Mouse (Mus musculus): ENCODE results near the gene Hid1. TPM values are rescaled to one million over a fixed set of nuclear protein-coding genes. Genes with fewer than 3 reads are reported as not detected.
A peak's percentile ranks its signal among the peaks of the same experiment; 100 is the strongest.

Gene Hid1
- polyA plus RNA-seq, 1 experiment, result 5.9 TPM

DNA sequence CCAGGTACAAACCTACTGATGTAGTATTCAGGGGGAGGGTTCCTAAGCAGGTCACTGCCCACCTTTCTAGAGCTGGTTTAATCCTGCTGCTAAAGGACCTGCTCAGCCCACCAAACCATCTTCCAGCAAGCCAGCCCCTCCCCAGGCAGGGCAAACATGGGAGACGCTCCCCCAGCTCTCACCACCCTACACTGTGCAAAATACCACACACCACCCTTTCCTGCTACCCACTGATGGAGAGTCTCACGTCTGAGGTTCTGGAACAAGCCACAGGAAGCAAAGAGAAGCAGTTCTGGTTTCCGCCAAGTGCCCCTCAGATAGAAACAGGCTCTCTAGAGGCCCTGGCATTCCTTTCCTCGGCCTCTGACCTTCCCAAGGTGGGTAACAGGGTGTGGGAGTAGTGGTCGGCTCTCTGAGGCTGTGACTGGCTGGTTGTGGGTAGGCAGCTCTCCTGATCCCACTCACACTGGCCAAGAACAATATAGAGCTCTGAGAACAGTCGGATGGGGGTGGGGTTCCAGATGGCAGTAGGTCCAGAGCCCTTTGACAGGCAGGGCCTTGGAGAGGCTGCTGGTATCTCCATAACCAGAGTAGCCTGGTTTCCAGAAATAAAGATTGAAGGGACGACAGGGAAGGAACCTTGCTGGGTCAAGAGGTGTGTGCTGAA lies 1.4 kb downstream of the Hid1 start:
- Histone ChIP-seq H3K27ac (ENCODE audit: insufficient read depth, low read length) (no peak overlapping the region), H3K4me3 (ENCODE audit: insufficient read depth, low read length) (no peak overlapping the region), H3K4me1 (ENCODE audit: control insufficient read depth, insufficient read depth, low read length) (no peaks in the 10 kb centered on the region)
- TF ChIP-seq CTCF (IDR thresholded peaks at IDR 0.05; ENCODE audit: borderline replicate concordance, insufficient read depth, low read length), result no peak

DNA sequence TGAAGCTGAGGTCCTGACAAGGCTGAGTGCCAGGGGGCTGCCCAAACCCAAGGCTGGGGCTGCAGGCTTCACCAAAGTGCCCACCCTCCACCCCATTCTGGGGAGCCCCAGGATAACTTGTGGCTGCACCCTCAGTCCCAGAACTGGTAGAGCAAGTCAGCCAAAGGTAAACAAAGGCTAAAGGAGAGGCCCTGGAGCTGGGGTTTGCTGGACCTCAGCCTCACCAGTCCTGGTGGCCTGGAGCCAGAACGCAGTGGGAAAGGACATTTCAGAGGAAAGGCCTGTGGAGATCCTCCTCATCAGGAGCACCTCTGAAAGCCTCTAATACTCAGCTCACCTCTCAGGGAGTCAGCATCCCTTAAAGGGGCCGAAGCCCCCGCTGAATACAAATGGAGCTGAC lies 3.4 kb downstream of the Hid1 start:
- Histone ChIP-seq H3K4me3 (ENCODE audit: insufficient read depth, low read length) (no peak overlapping the region), H3K4me1 (ENCODE audit: control insufficient read depth, insufficient read depth, low read length) (no peaks in the 10 kb centered on the region), H3K27ac (ENCODE audit: insufficient read depth, low read length) (no peak overlapping the region)
- no peak for TF ChIP-seq CTCF (IDR thresholded peaks at IDR 0.05; ENCODE audit: borderline replicate concordance, insufficient read depth, low read length)

DNA sequence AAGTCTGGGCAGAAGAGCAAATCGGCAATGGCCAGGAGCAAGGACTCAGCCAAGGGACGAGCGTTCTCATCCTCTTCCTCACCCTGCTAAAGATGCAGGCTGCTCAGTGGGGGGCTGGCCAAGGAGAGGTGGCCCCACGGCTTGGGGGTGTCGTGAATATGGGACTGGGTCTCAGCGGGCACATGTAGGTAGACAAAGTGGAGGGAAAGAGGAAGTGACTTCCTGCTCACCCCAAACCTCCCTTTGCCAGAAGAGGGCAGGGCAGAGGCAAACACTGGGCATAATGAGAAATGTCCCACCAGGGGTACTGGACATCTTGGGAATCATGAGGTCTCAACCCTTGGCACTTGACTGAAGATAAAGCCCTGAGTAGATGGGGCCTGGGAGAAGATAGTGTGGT lies 7.8 kb downstream of the Hid1 start:
- Histone ChIP-seq H3K4me1 (ENCODE audit: control insufficient read depth, insufficient read depth, low read length) (no peaks in the 10 kb centered on the region), H3K4me3 (ENCODE audit: insufficient read depth, low read length) (no peak overlapping the region), H3K27ac (ENCODE audit: insufficient read depth, low read length) (no peak overlapping the region)
- TF ChIP-seq CTCF (IDR thresholded peaks at IDR 0.05; ENCODE audit: borderline replicate concordance, insufficient read depth, low read length), result no peak
- TF ChIP-seq POLR2A (IDR thresholded peaks at IDR 0.05; ENCODE audit: low read depth, low read length), result no peak

DNA sequence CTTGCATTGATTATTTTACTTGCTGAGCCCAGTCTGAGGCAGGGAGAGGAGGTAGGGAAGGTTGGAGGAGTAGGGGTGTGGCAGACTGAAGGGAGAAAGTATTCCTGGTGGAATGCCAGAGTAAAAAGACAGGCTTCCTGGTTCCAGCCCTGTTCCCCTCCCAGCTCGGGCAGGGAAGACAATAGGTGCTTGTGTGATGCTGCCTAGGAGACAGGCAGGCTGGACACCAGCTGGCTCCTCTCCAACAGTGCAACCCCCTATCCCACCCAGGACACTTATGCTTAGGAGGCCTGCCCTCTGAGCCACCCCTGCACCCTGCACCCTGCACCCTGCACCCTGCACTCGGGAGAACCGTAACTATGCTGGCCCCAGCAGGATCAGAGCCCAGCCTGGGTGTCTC lies 8.3 kb downstream of the Hid1 start:
- no peaks in the 10 kb centered on the region for H3K4me1 ChIP-seq (ENCODE audit: control insufficient read depth, insufficient read depth, low read length)
- no peak for TF ChIP-seq CTCF (IDR thresholded peaks at IDR 0.05; ENCODE audit: borderline replicate concordance, insufficient read depth, low read length)
- no peak for TF ChIP-seq POLR2A (IDR thresholded peaks at IDR 0.05; ENCODE audit: low read depth, low read length)
- no peak overlapping the region for H3K27ac ChIP-seq (ENCODE audit: insufficient read depth, low read length)
- H3K4me3 ChIP-seq (ENCODE audit: insufficient read depth, low read length), result no peak overlapping the region

DNA sequence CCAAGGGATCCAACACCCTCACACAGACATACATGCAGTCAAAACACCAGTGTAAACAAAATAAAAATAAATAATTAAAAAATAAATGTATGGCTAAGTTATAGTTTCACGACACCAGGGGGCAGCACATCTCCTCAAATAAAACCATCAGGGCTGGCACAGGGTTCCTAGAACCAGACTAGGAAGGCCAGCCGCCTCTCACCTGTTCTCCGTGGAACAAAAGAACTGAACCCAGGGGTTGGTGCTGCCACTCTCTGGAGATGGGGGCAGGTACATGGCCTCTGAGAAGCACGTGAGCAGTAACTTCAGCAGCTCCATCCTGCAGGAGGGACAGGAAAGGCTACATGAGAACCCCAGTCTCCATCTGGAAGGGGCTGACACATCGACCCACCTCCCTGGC lies 9.1 kb downstream of the Hid1 start:
- Histone ChIP-seq H3K27ac (ENCODE audit: insufficient read depth, low read length) (no peak overlapping the region), H3K4me3 (ENCODE audit: insufficient read depth, low read length) (no peak overlapping the region), H3K4me1 (ENCODE audit: control insufficient read depth, insufficient read depth, low read length) (no peaks in the 10 kb centered on the region)
- no peak for TF ChIP-seq CTCF (IDR thresholded peaks at IDR 0.05; ENCODE audit: borderline replicate concordance, insufficient read depth, low read length)
- no peak for TF ChIP-seq POLR2A (IDR thresholded peaks at IDR 0.05; ENCODE audit: low read depth, low read length)

DNA sequence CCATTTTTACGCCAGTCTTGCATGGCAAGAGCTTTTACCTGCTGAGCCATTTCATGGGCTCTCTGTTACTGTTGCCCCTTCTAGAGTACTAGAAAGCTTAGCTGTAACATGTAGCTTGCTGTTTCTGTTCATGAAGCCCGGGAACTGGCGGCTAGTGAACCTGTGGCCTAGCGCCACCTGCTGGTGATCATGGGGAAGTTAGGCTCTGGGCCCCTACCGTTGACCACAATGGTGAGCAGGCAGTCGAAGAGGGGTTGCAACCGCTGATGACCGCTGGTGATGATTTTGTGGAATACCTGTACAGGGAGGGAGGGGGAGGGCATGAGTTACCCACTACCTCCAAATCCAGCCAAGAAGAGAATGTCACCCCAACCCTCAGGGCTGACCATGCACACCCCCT lies 13.4 kb downstream of the Hid1 start:
- Histone ChIP-seq H3K27ac (ENCODE audit: insufficient read depth, low read length) (no peak overlapping the region), H3K4me3 (ENCODE audit: insufficient read depth, low read length) (no peak overlapping the region), H3K4me1 (ENCODE audit: control insufficient read depth, insufficient read depth, low read length) (no peaks in the 10 kb centered on the region)
- peak; percentile 91 for TF ChIP-seq CTCF (IDR thresholded peaks at IDR 0.05; ENCODE audit: borderline replicate concordance, insufficient read depth, low read length)
- no peak for TF ChIP-seq POLR2A (IDR thresholded peaks at IDR 0.05; ENCODE audit: low read depth, low read length)

DNA sequence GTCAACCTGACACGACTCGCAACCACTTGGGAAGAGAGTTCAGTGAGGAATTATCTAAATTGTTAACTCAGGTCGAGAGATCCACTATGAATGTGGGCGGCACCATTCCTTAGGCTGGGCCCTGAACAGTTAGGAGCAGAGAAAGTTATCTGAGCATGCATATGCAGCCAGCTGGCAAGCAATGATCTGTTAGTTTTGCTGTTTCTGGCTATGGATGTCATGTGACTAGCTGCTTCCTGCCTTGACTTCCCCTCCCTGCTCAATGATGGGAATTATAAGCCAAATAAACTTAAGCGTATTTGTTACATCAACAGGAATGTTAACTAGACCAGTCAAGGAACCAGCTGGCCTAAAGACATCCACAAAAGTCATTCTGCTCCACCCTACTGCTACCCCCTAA lies 14.2 kb downstream of the Hid1 start:
- no peak overlapping the region for H3K4me3 ChIP-seq (ENCODE audit: insufficient read depth, low read length)
- no peak for TF ChIP-seq POLR2A (IDR thresholded peaks at IDR 0.05; ENCODE audit: low read depth, low read length)
- TF ChIP-seq CTCF (IDR thresholded peaks at IDR 0.05; ENCODE audit: borderline replicate concordance, insufficient read depth, low read length), result no peak
- H3K4me1 ChIP-seq (ENCODE audit: control insufficient read depth, insufficient read depth, low read length), result no peaks in the 10 kb centered on the region
- H3K27ac ChIP-seq (ENCODE audit: insufficient read depth, low read length), result no peak overlapping the region

DNA sequence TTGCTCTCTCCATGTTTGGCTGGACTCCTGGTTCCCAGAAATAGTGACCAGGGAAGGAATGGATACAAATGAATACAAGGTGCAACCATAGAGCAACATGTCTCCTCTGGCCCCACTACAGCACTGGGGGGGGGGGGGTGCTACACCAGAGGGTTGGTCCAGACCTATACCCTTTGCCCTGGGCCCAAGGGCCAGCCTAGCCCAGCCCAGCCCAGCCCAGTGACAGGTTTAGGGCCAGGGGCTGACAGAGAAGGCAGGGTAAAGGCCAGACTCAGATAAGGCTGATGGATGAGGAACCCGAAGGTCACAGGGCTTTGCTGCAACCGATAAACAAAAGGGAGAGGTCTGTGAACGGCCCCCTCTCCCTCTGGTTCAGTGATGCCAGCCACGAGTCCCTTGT lies 17.6 kb downstream of the Hid1 start:
- H3K4me3 ChIP-seq (ENCODE audit: insufficient read depth, low read length), result no peak overlapping the region
- TF ChIP-seq POLR2A (IDR thresholded peaks at IDR 0.05; ENCODE audit: low read depth, low read length), result no peak
- TF ChIP-seq CTCF (IDR thresholded peaks at IDR 0.05; ENCODE audit: borderline replicate concordance, insufficient read depth, low read length), result no peak
- no peak overlapping the region for H3K27ac ChIP-seq (ENCODE audit: insufficient read depth, low read length)
- H3K4me1 ChIP-seq (ENCODE audit: control insufficient read depth, insufficient read depth, low read length), result no peaks in the 10 kb centered on the region

DNA sequence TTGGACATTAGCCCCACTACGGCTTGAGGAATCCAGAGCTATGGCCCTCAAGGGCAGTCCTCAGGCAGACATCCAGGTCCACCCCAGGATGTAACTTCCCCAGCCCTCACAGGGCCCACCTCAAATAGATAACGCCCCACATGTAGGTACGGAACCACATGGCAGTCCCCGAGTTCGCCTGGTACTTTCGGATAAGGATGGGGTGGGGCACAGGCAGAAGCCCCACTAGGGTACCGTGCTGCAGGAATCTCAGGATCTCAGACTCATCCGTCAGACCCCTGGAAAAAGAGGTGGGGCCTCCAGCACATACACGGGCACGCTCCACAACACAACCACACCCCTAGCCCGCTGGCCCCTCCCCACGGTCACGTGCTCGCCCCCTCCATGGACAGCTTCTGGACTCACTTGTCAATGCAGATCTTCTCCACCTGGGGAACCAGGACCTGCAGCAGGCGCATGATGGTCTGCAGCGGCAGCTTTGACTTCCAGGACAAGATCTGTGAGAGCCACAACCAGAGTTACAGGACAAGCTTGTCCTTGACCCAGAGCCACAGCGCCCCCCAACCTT lies 18.8 kb downstream of the Hid1 start:
- TF ChIP-seq CTCF (IDR thresholded peaks at IDR 0.05; ENCODE audit: borderline replicate concordance, insufficient read depth, low read length), result no peak
- no peak for TF ChIP-seq POLR2A (IDR thresholded peaks at IDR 0.05; ENCODE audit: low read depth, low read length)
- no peak overlapping the region for H3K4me3 ChIP-seq (ENCODE audit: insufficient read depth, low read length)
- H3K4me1 ChIP-seq (ENCODE audit: control insufficient read depth, insufficient read depth, low read length), result no peaks in the 10 kb centered on the region
- no peak overlapping the region for H3K27ac ChIP-seq (ENCODE audit: insufficient read depth, low read length)

DNA sequence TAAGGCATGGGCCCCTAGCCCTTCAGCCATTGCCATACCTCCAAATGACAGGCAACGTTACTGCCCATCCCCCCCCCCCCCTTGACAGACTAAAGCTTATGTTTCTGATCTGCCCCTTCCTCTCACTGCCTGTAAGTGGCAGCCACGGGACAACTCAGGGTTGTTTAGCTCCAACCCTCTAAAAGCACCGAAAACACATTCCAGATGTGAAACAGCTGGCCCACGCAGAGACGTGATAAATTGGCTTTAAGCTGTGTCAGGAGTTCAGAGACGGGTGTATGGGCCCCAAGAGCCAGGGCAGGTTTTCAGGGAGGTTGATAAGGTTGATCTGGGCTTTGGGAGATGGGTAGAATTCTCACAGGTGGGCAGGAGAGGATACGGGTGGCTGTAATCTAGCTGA lies 22.0 kb downstream of the Hid1 start:
- TF ChIP-seq CTCF (IDR thresholded peaks at IDR 0.05; ENCODE audit: borderline replicate concordance, insufficient read depth, low read length) (no peak), POLR2A (IDR thresholded peaks at IDR 0.05; ENCODE audit: low read depth, low read length) (no peak)
- H3K4me3 ChIP-seq (ENCODE audit: insufficient read depth, low read length), result no peak overlapping the region
- no peak overlapping the region for H3K27ac ChIP-seq (ENCODE audit: insufficient read depth, low read length)
- no peaks in the 10 kb centered on the region for H3K4me1 ChIP-seq (ENCODE audit: control insufficient read depth, insufficient read depth, low read length)
